Mouse (Mus musculus) liver, adult 2 months (tissue): ENCODE results near the gene Usp18. TPM values are rescaled to one million over a fixed set of nuclear protein-coding genes. Genes with fewer than 3 reads are reported as not detected.
A peak's percentile ranks its signal among the peaks of the same experiment; 100 is the strongest.

Experiments
- DNase-seq: peaks from one replicate; pipeline ENCODE4 v3.0.0-alpha.2; 2011; ENCODE audit warnings: low read depth, low spot score; ENCODE audit errors: extremely low read depth
- H3K27ac ChIP-seq: fragments of 200-500 bp; replicated peaks from 2 replicates; pipeline ENCODE4 v1.5.1; 2012; ENCODE audit warnings: low read depth, mild to moderate bottlenecking, control low read depth, inconsistent platforms, low read length; ENCODE audit not compliant: insufficient read depth
- H3K27me3 ChIP-seq: fragments of 200-500 bp; 2 replicates; pipeline ENCODE4 v1.6.1; 2012; ENCODE audit warnings: mild to moderate bottlenecking, moderate library complexity, low read length, inconsistent platforms; ENCODE audit not compliant: control insufficient read depth, insufficient read depth
- H3K36me3 ChIP-seq: fragments of 200-500 bp; 2 replicates; pipeline ENCODE4 v1.6.1; 2012; ENCODE audit warnings: low read length, inconsistent platforms; ENCODE audit not compliant: control insufficient read depth, insufficient read depth
- H3K4me1 ChIP-seq: fragments of 200-500 bp; 2 replicates; pipeline ENCODE4 v1.6.1; 2011; ENCODE audit warnings: low read length; ENCODE audit not compliant: control insufficient read depth, insufficient read depth
- H3K4me3 ChIP-seq: fragments of 200-500 bp; 2 replicates; pipeline ENCODE4 v1.5.1; 2011; ENCODE audit warnings: low read depth, mild to moderate bottlenecking, control low read depth, low read length, moderate library complexity; ENCODE audit not compliant: insufficient read depth
- H3K79me2 ChIP-seq: fragments of 200-500 bp; 2 replicates; pipeline ENCODE4 v1.6.1; 2012; ENCODE audit warnings: inconsistent platforms, mild to moderate bottlenecking, low read length, moderate library complexity; ENCODE audit not compliant: control insufficient read depth, insufficient read depth
- H3K9ac ChIP-seq: fragments of 200-500 bp; 2 replicates; pipeline ENCODE4 v1.6.1; 2012; ENCODE audit warnings: low read depth, mild to moderate bottlenecking, control low read depth, inconsistent platforms, low read length
- CTCF ChIP-seq: fragments of 200-500 bp; IDR thresholded peaks from 2 replicates; pipeline ENCODE4 v1.5.1; 2011; ENCODE audit warnings: low read depth, low read length, control low read depth
- POLR2A ChIP-seq: fragments of 200-500 bp; IDR thresholded peaks from 2 replicates; pipeline ENCODE4 v1.6.1; 2011; ENCODE audit warnings: low read length, control low read depth; ENCODE audit not compliant: insufficient read depth; ENCODE audit errors: extremely low read depth
- WGBS: fragments of 180-500 bp; shearing (Covaris S2); methylation state at CpG from one replicate; pipeline ENCODE4 v1.1.7; 2018; 5-methylcytosine and 5-hydroxymethylcytosine counted together
- polyA plus RNA-seq: library from polyadenylated mRNA; depleted of rRNA; stranded (reverse); fragments of >200 nt; gene quantifications from 2 replicates; pipeline ENCODE4 v1.2.3, GENCODE M21; 2012; rRNA removed
- total RNA-seq: library from RNA; depleted of rRNA; stranded (reverse); fragments of >200 nt; gene quantifications from 2 replicates; pipeline ENCODE4 v1.2.3, GENCODE M21; 2014; rRNA removed

Usp18 gene
- total RNA-seq (16.8 and 25.5 TPM in 2 replicates), polyA plus RNA-seq (9.7 and 27.8 TPM in 2 replicates)

- Histone ChIP-seq H3K4me1 (peaks cover 27% of the 10 kb centered on the region), H3K36me3 (no peaks in the 10 kb centered on the region)
- DNase-seq, result peak; percentile 85
Measured at GRCm38 (mm10) chr6:121245127-121246036, at the start of gene Usp18. Gene Usp18 (plus strand): TSS chr6:121245906.

GRCm38 (mm10) chr6:121197807-121198365 lies 47.8 kb upstream of the Usp18 start:
- 40% methylated on average over 9 of the region's 9 CpGs for WGBS

More at GRCm38 (mm10) chr6:121245127-121246036, at the start of gene Usp18:
- WGBS, result 3% methylated on average over 35 of the region's 35 CpGs
- H3K27ac ChIP-seq, result peak within 1 kb of the TSS; percentile 72
- peaks cover 4% of the 10 kb centered on the region; the same call in 1 of the 2 replicates for H3K79me2 ChIP-seq
- H3K4me3 ChIP-seq, result peak within 1 kb of the TSS; percentile 54
- H3K9ac ChIP-seq, result peak within 1 kb of the TSS; percentile 78
- TF ChIP-seq POLR2A (peak; percentile 97), CTCF (no peak)
- H3K27me3 ChIP-seq, result no peaks in the 10 kb centered on the region

GRCm38 (mm10) chr6:121200458-121200857 lies 45.2 kb upstream of the Usp18 start:
- TF ChIP-seq POLR2A (no peak), CTCF (no peak)
- Histone ChIP-seq H3K4me3 (no peak overlapping the region), H3K27ac (no peak overlapping the region), H3K36me3 (peaks cover 10% of the 10 kb centered on the region), H3K27me3 (no peaks in the 10 kb centered on the region), H3K79me2 (no peaks in the 10 kb centered on the region), H3K4me1 (peaks cover 11% of the 10 kb centered on the region), H3K9ac (no peak overlapping the region)
- no peak for DNase-seq
- 92% methylated on average over 3 of the region's 4 CpGs for WGBS

More at GRCm38 (mm10) chr6:121197807-121198365, 47.8 kb upstream of the Usp18 start:
- peak; percentile 92 for DNase-seq
- Histone ChIP-seq H3K27me3 (no peaks in the 10 kb centered on the region), H3K4me1 (peaks cover 11% of the 10 kb centered on the region), H3K36me3 (peaks cover 18% of the 10 kb centered on the region; the same call in 1 of the 2 replicates), H3K9ac (peak overlapping the region; percentile 24; the same call in 1 of the 2 replicates), H3K79me2 (no peaks in the 10 kb centered on the region), H3K4me3 (no peak overlapping the region), H3K27ac (peak overlapping the region; percentile 77)
- no peak for TF ChIP-seq CTCF
- TF ChIP-seq POLR2A, result no peak

- Histone ChIP-seq H3K4me1 (peaks cover 8% of the 10 kb centered on the region), H3K27me3 (no peaks in the 10 kb centered on the region), H3K9ac (no peak overlapping the region), H3K4me3 (no peak overlapping the region), H3K36me3 (peaks cover 8% of the 10 kb centered on the region), H3K27ac (no peak overlapping the region), H3K79me2 (no peaks in the 10 kb centered on the region)
- no peak for DNase-seq
- no peak for TF ChIP-seq POLR2A
- no peak for TF ChIP-seq CTCF
- 95% methylated on average over 5 of the region's 5 CpGs for WGBS
Measured at GRCm38 (mm10) chr6:121202026-121202425, 43.7 kb upstream of the Usp18 start.

- no peaks in the 10 kb centered on the region for H3K79me2 ChIP-seq
- no peak overlapping the region for H3K27ac ChIP-seq
- H3K4me1 ChIP-seq, result peaks cover 4% of the 10 kb centered on the region
- H3K36me3 ChIP-seq, result peaks cover 8% of the 10 kb centered on the region
- WGBS, result 92% methylated on average over 5 of the region's 5 CpGs
- H3K4me3 ChIP-seq, result no peak overlapping the region
- no peak for TF ChIP-seq CTCF
- no peak for TF ChIP-seq POLR2A
- no peak overlapping the region for H3K9ac ChIP-seq
- H3K27me3 ChIP-seq, result no peaks in the 10 kb centered on the region
- no peak for DNase-seq
Measured at GRCm38 (mm10) chr6:121206481-121206880, 39.2 kb upstream of the Usp18 start.
